Mouse (Mus musculus) liver, postnatal 0 days (tissue): ENCODE results near the gene Cmklr1.

Source experiments
- CTCF ChIP-seq: sonication (generic); IDR thresholded peaks from 2 replicates; pipeline ENCODE4 v1.5.1; 2016; ENCODE audit warnings: antibody characterized with exemption, low read depth
- EP300 ChIP-seq: IDR thresholded peaks from 2 replicates; pipeline ENCODE4 v1.6.1; 2016; ENCODE audit warnings: antibody characterized with exemption, low read depth, mild to moderate bottlenecking

- TF ChIP-seq CTCF (no peak), EP300 (no peak)
Measured at GRCm38 (mm10) chr5:113593911-113594705, 56.1 kb downstream of the Cmklr1 start.
